Comparison of ENCODE assay signal across 8 mouse cellular contexts in genomic region chr3:121469185-121469975, GRCm38 (mm10). TPM values are rescaled to one million over a fixed set of nuclear protein-coding genes. Genes with fewer than 3 reads are reported as not detected.
DNase-seq lines count a peak whose midpoint lies in the region; ATAC-seq and TF ChIP-seq lines count a peak whose summit lies in the region.

No protein-coding gene starts in this region.

- 4% methylated on average over 12 of the region's 13 CpGs for WGBS in forebrain, embryonic 12.5 days
- WGBS in hindbrain, embryonic 16.5 days = 4% methylated on average over 13 of the region's 13 CpGs

- H3K4me3 ChIP-seq in ES-E14 (ENCODE audit: insufficient read depth in 1 of 2, low read depth in 1 of 2, low read length in 2 of 2, poor library complexity in 1 of 2, severe bottlenecking in 1 of 2) = peak overlapping the region; percentile 20 to 31; a peak in 3 of 4 replicates
- H3K4me3 ChIP-seq in forebrain, embryonic 12.5 days (replicated peaks) = no peak overlapping the region
- H3K4me3 ChIP-seq in hindbrain, embryonic 16.5 days (ENCODE audit: low read length) = no peak overlapping the region

- peak overlapping the region; percentile 44 for H3K27ac ChIP-seq in ES-E14 (ENCODE audit: insufficient read depth, low read depth, low read length, poor library complexity, severe bottlenecking)
- peak overlapping the region; percentile 74 for H3K27ac ChIP-seq in forebrain, embryonic 12.5 days
- H3K27ac ChIP-seq in hindbrain, embryonic 16.5 days (ENCODE audit: low read depth, low read length) = peak overlapping the region; percentile 65

- no peaks in the 10 kb centered on the region; the same call in 1 of the 2 replicates for H3K27me3 ChIP-seq in forebrain, embryonic 12.5 days
- H3K27me3 ChIP-seq in hindbrain, embryonic 16.5 days (replicated peaks; ENCODE audit: control insufficient read depth, insufficient read depth, low read length) = no peaks in the 10 kb centered on the region

- H3K4me2 ChIP-seq in forebrain, embryonic 12.5 days = peak overlapping the region; percentile 19
- H3K4me2 ChIP-seq in hindbrain, embryonic 16.5 days (ENCODE audit: low read length) = peak overlapping the region; percentile 21; the same call in 1 of the 2 replicates

- H3K9me3 ChIP-seq in ES-E14 (ENCODE audit: control insufficient read depth, insufficient read depth, low read depth, low read length) = no peaks in the 10 kb centered on the region
- no peaks in the 10 kb centered on the region for H3K9me3 ChIP-seq in forebrain, embryonic 12.5 days
- no peaks in the 10 kb centered on the region for H3K9me3 ChIP-seq in hindbrain, embryonic 16.5 days (ENCODE audit: control insufficient read depth, low read length)

- H3K4me1 ChIP-seq in ES-E14 (ENCODE audit: control insufficient read depth in 2 of 2, insufficient read depth in 2 of 2, low read length in 2 of 2, poor library complexity in 1 of 2) = peaks cover 5 to 16% of the 10 kb centered on the region in 2 experiments; a peak in 2 of 4 replicates
- H3K4me1 ChIP-seq in forebrain, embryonic 12.5 days = peaks cover 38% of the 10 kb centered on the region
- H3K4me1 ChIP-seq in hindbrain, embryonic 16.5 days (ENCODE audit: control insufficient read depth, insufficient read depth, low read depth, low read length) = peaks cover 11% of the 10 kb centered on the region

- H3K9ac ChIP-seq in ES-E14 (ENCODE audit: insufficient read depth, low read depth, low read length, poor library complexity, severe bottlenecking) = 0 out of 2 replicates have a peak overlapping the region, but pooled peaks have one; percentile 26
- no peak overlapping the region for H3K9ac ChIP-seq in forebrain, embryonic 12.5 days
- H3K9ac ChIP-seq in hindbrain, embryonic 16.5 days (ENCODE audit: low read depth, low read length) = no peak overlapping the region

- in situ Hi-C loops in ES-E14 (cut with MboI; ENCODE audit: low sequenced_read_pairs in 2 of 2, unreplicated experiment in 2 of 2) = no loop called here

- peak; percentile 66 for ATAC-seq in forebrain, embryonic 12.5 days (ENCODE audit: low FRiP score)
- ATAC-seq in hindbrain, embryonic 16.5 days = peak; percentile 84

- DNase-seq in cerebellum, adult 9-10 months = peak; percentile 10
- DNase-seq in cerebellum, adult 11 months = no peak
- DNase-seq in ES-E14 (ENCODE audit: low read depth, low spot score) = no peak
- peak; percentile 79 for DNase-seq in lung, postnatal 10 days
- DNase-seq in retina, postnatal 1 day = peak; percentile 51
- DNase-seq in thymus, adult 18-20 months = no peak

- H3K36me3 ChIP-seq in ES-E14 (ENCODE audit: control insufficient read depth, insufficient read depth, low read length, poor library complexity, severe bottlenecking) = no peaks in the 10 kb centered on the region
- H3K36me3 ChIP-seq in forebrain, embryonic 12.5 days (replicated peaks) = no peaks in the 10 kb centered on the region
- no peaks in the 10 kb centered on the region for H3K36me3 ChIP-seq in hindbrain, embryonic 16.5 days (ENCODE audit: control insufficient read depth, insufficient read depth, low read length)

TF ChIP-seq in ES-E14, 5 proteins besides CTCF, POLR2A, EP300 and RAD21:
- TF ChIP-seq ZNF384 (IDR thresholded peaks at IDR 0.05; ENCODE audit: low read depth, low read length) = no peak

RNA-seq across cellular contexts. Expression of gene Cnn3, which starts 43.1 kb away (rescaled TPM):
- 140 and 241 TPM in 2 replicates for total RNA-seq in ES-E14 (2012; rRNA removed)
- polyA plus RNA-seq in forebrain, embryonic 12.5 days (2016; fragmentation: Nextera tagmentation; extraction: Ambion mirVana) = 831 and 838 TPM in 2 replicates
- 395 and 417 TPM in 2 replicates for polyA plus RNA-seq in hindbrain, embryonic 16.5 days (2015; fragmentation: Nextera tagmentation; extraction: Ambion mirVana)

Comparison
In these comparisons a context has a peak if more than half of its experiments do, and no peak if none do; other contexts are left out.
1. DNase-seq: peak in cerebellum, adult 9-10 months (single experiment), lung, postnatal 10 days (single experiment) and retina, postnatal 1 day (single experiment); none in cerebellum, adult 11 months (single experiment), ES-E14 (single experiment) and thymus, adult 18-20 months (0 of 2).
2. H3K4me3 ChIP-seq: peak in ES-E14 (2 of 2); none in forebrain, embryonic 12.5 days (single experiment) and hindbrain, embryonic 16.5 days (single experiment).
3. Peak in every context shown above with its lines, with median percentiles within 50 percentile points of each other: H3K27ac ChIP-seq.